Mouse (Mus musculus) megakaryocyte-erythroid progenitor cell, adult 5 weeks (primary cell): ENCODE data around the gene Ptgds. TPM values are rescaled to one million over a fixed set of nuclear protein-coding genes. Genes with fewer than 3 reads are reported as not detected.

Experiments used
- polyA plus RNA-seq: library from polyadenylated mRNA; stranded (reverse); fragments of >175 nt; gene quantifications from 2 replicates; pipeline ENCODE4 v1.2.3, GENCODE M21; 2012

Gene Ptgds
- polyA plus RNA-seq, result 0.83 and 1.2 TPM in 2 replicates

GRCm38 (mm10) chr2:25469969-25470368 lies at the start of gene Ptgds:
TSS of gene Ptgds (minus strand) at chr2:25470046.

GRCm38 (mm10) chr2:25501593-25502486 lies 32.0 kb upstream of the Ptgds start, which contains the start of gene C8g:
TSS of gene C8g (minus strand) at chr2:25501719.

GRCm38 (mm10) chr2:25500576-25501405 lies 30.9 kb upstream of the Ptgds start, which contains the start of gene Fbxw5:
TSS of gene Fbxw5 (plus strand) at chr2:25500750.

GRCm38 (mm10) chr2:25493476-25493961 lies 23.7 kb upstream of the Ptgds start, which contains the start of gene Lcn12:
TSS of gene Lcn12 (minus strand) at chr2:25493911.

GRCm38 (mm10) chr2:25460551-25461309 lies 9.1 kb downstream of the Ptgds start, which contains the start of gene Paxx:
TSS of gene Paxx (minus strand) at chr2:25461094.

GRCm38 (mm10) chr2:25456205-25456953 lies 13.5 kb downstream of the Ptgds start, which contains the start of gene Clic3:
TSS of gene Clic3 (plus strand) at chr2:25456838.

GRCm38 (mm10) chr2:25428442-25429236 lies 41.2 kb downstream of the Ptgds start, which contains the start of gene Abca2:
TSS of gene Abca2 (plus strand) at chr2:25428703.

GRCm38 (mm10) chr2:25422587-25423410 lies 47.0 kb downstream of the Ptgds start, which contains the start of gene Fut7:
TSS of gene Fut7 (plus strand) at chr2:25423267.

Other genes with a start within 250 kb of the Ptgds start
- gene Tubb4b, start 245.3 kb downstream of the Ptgds start, polyA plus RNA-seq, result 382 and 509 TPM in 2 replicates
- gene Slc34a3, start 235.7 kb downstream of the Ptgds start, polyA plus RNA-seq, result not detected in 2 replicates
- 0.12 and 0.18 TPM in 2 replicates for gene Rnf224, start 233.3 kb downstream of the Ptgds start, polyA plus RNA-seq
- 8.5 and 13.7 TPM in 2 replicates for gene Rnf208, start 227.8 kb downstream of the Ptgds start, polyA plus RNA-seq
- 0.22 TPM in 1 of 2 replicates, not detected in the other for gene Cysrt1, start 227.6 kb downstream of the Ptgds start, polyA plus RNA-seq
- 2.8 TPM in 1 of 2 replicates, not detected in the other for gene AL732309.1, start 223.2 kb downstream of the Ptgds start, polyA plus RNA-seq
- 7.3 and 8.5 TPM in 2 replicates for gene Tmem203, start 214.6 kb downstream of the Ptgds start, polyA plus RNA-seq
- 58.1 and 64.5 TPM in 2 replicates for gene Tprn, start 207.4 kb downstream of the Ptgds start, polyA plus RNA-seq
- gene Ssna1, start 197.6 kb downstream of the Ptgds start, polyA plus RNA-seq, result 223 and 227 TPM in 2 replicates
- 23.1 and 24.8 TPM in 2 replicates for gene Anapc2, start 197.6 kb downstream of the Ptgds start, polyA plus RNA-seq
- gene Tmem210, start 181.9 kb downstream of the Ptgds start, polyA plus RNA-seq, result not detected in 2 replicates
- gene Lrrc26, start 180.1 kb downstream of the Ptgds start, polyA plus RNA-seq, result not detected in 2 replicates
- gene Grin1, start 150.9 kb downstream of the Ptgds start, polyA plus RNA-seq, result 0.01 and 0.02 TPM in 2 replicates
- 27.2 and 28.1 TPM in 2 replicates for gene Man1b1, start 137.7 kb downstream of the Ptgds start, polyA plus RNA-seq
- 6.3 and 7.2 TPM in 2 replicates for gene Dpp7, start 113.7 kb downstream of the Ptgds start, polyA plus RNA-seq
- 16.7 and 24.2 TPM in 2 replicates for gene Uap1l1, start 104.4 kb downstream of the Ptgds start, polyA plus RNA-seq
- gene Sapcd2, start 97.7 kb downstream of the Ptgds start, polyA plus RNA-seq, result 35.8 and 46.8 TPM in 2 replicates
- 0.09 and 0.39 TPM in 2 replicates for gene Entpd2, start 74.2 kb downstream of the Ptgds start, polyA plus RNA-seq
- gene Npdc1, start 70.7 kb downstream of the Ptgds start, polyA plus RNA-seq, result 2.3 and 6.0 TPM in 2 replicates
- 19.2 and 28.1 TPM in 2 replicates for gene Fut7, start 46.8 kb downstream of the Ptgds start, polyA plus RNA-seq
- gene Abca2, start 41.3 kb downstream of the Ptgds start, polyA plus RNA-seq, result 58.0 and 85.3 TPM in 2 replicates
- gene Clic3, start 13.2 kb downstream of the Ptgds start, polyA plus RNA-seq, result 0.61 TPM in 1 of 2 replicates, not detected in the other
- 81.2 and 90.9 TPM in 2 replicates for gene Paxx, start 9.0 kb downstream of the Ptgds start, polyA plus RNA-seq
- not detected in 2 replicates for gene Lcn12, start 23.9 kb upstream of the Ptgds start, polyA plus RNA-seq
- 39.7 and 48.0 TPM in 2 replicates for gene Fbxw5, start 30.7 kb upstream of the Ptgds start, polyA plus RNA-seq
- 0.13 and 0.45 TPM in 2 replicates for gene C8g, start 31.7 kb upstream of the Ptgds start, polyA plus RNA-seq
- gene Traf2, start 76.9 kb upstream of the Ptgds start, polyA plus RNA-seq, result 11.8 and 12.9 TPM in 2 replicates
- 607 and 733 TPM in 2 replicates for gene Edf1, start 87.8 kb upstream of the Ptgds start, polyA plus RNA-seq
- gene Mamdc4, start 104.8 kb upstream of the Ptgds start, polyA plus RNA-seq, result 2.5 and 2.7 TPM in 2 replicates
- 14.1 and 16.5 TPM in 2 replicates for gene Phpt1, start 105.2 kb upstream of the Ptgds start, polyA plus RNA-seq
- 0.37 and 0.81 TPM in 2 replicates for gene Ajm1, start 111.7 kb upstream of the Ptgds start, polyA plus RNA-seq
- gene Rabl6, start 138.5 kb upstream of the Ptgds start, polyA plus RNA-seq, result 76.2 and 87.1 TPM in 2 replicates
- gene Ccdc183, start 147.6 kb upstream of the Ptgds start, polyA plus RNA-seq, result not detected in 2 replicates
- gene Tmem141, start 152.0 kb upstream of the Ptgds start, polyA plus RNA-seq, result 11.4 and 11.5 TPM in 2 replicates
- gene Fcna, start 158.0 kb upstream of the Ptgds start, polyA plus RNA-seq, result 0.49 and 1.0 TPM in 2 replicates
- gene Lcn8, start 183.1 kb upstream of the Ptgds start, polyA plus RNA-seq, result not detected in 2 replicates
- not detected in 2 replicates for gene Lcn5, start 187.9 kb upstream of the Ptgds start, polyA plus RNA-seq
- gene Lcn6, start 206.7 kb upstream of the Ptgds start, polyA plus RNA-seq, result not detected in 2 replicates
- gene Lcn10, start 212.7 kb upstream of the Ptgds start, polyA plus RNA-seq, result not detected in 2 replicates
- gene Obp2a, start 230.0 kb upstream of the Ptgds start, polyA plus RNA-seq, result not detected in 2 replicates
- 115 and 133 TPM in 2 replicates for gene Bmyc, start 236.7 kb upstream of the Ptgds start, polyA plus RNA-seq